Mouse (Mus musculus) cerebellum, adult 9-11 months (tissue): ENCODE data around the gene Napepld.
A peak's percentile ranks its signal among the peaks of the same experiment; 100 is the strongest.
"Not testable (repeated sequence)": the region's sequence is repeated elsewhere in the genome, so short reads cannot be mapped to it uniquely, and the experiment has no call there.

ENCODE experiments used
- DNase-seq: peaks from one replicate; pipeline ENCODE4 v3.0.0; 2022

Napepld gene

DNA sequence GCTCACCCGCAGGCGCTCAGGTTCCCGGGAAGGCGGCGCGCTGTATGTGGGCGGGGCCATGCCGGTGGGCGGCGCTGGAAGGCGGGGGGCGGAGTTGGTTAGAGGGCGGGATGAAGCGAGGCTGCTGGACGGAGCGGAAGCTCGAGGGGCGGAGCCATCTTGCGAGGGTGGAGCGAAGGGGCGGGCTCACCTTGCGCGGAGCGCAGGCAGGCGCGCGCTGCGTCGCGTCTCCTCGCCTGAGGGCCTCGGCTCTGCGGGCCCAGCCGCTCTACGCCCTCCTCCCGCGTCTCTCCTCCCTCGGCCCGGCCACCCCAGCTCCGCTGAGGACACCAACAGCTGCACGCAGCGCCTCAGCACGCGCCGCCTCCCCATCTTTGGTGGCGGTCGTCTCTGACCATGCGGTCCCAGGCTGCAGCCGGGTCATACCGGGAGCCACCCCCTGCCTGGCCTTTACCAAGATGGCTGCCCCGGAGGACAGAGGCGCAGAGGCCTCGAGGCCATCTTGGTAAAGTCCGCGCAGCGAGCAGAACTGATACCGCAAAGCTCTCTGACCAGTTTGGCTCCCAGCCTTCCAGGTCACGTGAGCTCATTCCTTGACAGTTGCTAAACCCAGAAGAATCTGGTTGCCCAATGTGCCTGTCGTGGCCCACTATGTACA, at the start of gene Napepld:
Gene Napepld, minus strand, starts transcription at position 46 of the 658 bp plus-strand sequence.
- DNase-seq, result peak; percentile 99

DNA sequence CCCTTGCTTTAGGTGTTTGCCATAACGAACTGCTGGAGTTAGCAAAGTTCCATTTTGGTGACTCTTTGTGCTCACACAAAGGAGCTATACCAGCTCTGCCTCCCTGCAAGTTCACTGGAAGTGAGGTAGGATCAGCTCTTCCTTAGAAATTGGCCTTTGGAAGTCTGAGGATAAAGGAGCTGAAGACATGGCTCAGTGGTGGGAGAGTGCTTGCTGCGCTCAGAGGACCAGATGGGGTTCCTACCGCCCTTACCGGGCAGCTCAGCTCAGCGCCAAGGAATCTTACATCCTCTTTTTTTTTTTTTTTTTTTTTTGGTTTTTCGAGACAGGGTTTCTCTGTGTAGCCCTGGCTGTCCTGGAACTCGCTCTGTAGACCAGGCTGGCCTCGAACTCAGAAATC, 44.8 kb upstream of the Napepld start:
- DNase-seq, result no peak

DNA sequence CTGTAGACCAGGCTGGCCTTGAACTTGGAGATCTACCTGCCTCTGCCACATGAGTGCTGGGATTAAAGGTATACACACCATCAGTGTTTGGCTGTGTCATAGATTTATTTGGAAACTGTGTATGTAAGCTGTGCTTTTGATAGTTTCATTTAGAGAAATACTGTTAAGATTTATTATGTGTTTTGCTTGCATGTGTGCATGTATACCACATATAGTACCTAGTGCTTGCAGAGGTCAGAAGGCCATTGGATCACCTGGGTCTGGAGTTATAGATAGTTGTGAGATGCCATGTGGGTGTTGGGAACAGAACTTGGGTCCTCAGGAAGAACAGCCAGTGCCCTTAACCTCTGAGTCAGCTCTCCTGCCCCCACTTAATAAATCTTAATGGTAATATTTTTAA, 43.5 kb upstream of the Napepld start:
- DNase-seq, result no peak

DNA sequence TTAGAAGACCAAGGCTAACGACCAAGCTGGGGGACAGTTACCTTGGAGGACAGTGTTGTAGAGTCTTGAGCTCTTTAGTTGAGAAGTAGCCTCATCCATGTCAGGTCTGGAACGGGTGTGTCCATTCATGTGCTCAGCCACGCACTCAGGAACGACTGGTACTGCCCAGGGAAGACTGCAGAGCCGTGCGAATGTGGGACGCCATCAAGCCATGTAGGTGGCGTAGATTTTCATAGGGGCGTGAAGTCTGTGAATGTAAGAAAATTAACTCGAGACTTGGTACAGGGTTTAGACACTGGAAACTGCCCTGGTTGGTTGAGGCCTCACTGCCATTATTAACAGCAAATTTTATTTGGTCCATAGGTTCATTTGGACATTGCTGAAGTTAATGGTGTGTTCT, 42.4 kb upstream of the Napepld start:
- no peak for DNase-seq

DNA sequence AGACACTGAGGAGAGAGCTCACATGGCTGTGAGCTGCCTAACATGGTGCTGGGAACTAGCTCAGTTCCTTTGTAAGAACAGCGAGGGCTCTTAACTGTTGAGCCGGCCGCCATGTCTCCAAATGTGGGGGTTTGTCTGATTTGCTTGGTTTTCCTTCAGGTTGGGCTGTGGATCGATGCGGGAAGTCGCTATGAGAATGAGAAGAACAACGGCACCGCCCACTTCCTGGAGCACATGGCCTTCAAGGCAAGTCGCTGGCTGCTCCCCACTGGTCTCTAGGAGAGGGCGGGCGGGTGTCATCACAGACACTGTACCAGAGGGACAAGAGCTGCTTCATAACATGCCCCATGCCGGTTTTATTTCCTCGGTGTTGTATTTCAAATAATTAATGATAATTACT, 38.7 kb upstream of the Napepld start:
- no peak for DNase-seq

DNA sequence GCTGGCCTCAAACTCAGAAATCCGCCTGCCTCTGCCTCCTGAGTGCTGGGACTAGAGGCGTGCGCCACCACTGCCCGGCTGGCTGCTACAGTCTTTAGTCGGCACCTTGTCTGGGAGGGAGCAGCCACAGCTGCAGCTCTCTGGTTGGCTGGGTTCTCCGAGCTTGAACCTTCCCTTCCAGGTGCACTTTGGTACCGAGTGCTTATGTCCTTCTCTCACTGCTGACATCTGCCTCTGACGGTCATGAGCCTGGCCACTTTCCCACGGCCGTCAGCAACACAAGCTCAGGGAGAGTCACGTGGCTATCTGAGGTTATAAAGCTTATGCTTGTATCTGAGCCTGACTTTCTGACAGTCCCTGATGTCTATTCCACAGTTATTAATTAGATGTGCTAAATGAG, 37.9 kb upstream of the Napepld start:
- DNase-seq, result no peak

DNA sequence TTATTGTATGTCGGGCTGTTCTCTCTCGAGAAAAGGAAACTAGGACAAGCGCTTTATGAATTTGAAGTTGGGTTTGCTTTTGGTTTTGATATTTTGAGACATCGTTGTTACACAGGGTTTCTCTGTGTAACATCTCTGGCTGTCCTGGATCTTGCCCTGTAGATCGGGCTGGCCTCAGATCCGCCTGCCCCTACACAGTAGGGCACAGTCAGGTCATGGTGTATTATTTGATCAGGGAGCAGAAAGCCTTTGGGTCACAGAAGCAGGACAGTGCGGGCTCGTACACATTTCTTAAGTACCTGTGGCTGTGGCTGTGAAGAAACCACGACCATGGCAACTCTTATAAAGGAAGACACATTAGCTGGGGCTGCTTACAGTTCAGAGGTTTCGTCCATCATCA, 36.4 kb upstream of the Napepld start:
- DNase-seq, result no peak

DNA sequence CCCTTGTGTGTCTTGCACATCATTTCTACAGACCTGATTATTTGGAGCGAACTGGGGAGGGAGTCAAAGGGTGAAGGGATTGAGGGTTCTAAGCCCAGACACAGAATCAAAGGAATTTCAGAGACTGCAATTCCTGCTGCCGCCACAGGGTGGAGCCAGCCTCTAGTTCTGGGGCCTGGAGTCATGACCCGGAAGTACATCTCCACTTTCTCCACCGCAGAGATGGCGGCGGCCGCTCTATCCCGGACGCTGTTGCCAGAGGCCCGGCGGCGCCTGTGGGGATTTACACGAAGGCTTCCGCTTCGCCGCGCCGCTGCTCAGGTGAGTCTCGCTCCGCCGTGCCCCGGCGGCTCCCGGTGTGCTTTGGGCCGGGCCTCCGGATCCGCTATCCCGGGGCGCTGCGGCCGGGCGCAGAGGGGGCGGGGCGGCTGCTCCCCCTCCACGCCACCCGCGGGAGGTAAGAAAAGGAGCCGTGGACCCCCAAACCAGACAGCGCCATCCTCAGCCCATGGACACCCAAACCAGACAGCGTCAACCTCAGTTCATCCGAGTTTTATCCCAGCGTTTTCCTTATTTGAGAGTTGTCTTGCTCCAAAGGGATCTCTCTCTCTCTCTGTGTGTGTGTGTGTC, 35.9 kb upstream of the Napepld start, which contains the start of gene Pmpcb:
Gene Pmpcb, plus strand, starts transcription at position 186 of the 630 bp plus-strand sequence.
- DNase-seq, result peak; percentile 90

DNA sequence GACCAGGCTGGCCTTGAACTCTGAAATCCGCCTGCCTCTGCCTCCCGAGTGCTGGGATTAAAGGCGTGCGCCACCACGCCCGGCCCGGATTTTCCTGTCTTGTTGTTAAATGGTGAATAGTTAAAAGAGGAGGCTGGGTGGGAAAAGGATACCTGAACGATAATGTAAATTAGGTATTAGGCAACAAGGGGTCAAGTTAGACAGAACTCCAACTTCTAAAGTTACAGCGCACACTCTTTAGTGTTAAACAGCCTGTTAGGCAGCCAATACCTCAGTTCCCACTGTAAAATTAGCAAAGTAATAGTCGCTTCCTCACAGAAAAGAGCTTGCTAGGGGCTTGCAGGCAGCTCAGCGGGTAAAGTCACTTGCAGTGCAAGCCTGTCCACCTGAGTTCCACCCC, 34.9 kb upstream of the Napepld start:
- DNase-seq, result no peak

DNA sequence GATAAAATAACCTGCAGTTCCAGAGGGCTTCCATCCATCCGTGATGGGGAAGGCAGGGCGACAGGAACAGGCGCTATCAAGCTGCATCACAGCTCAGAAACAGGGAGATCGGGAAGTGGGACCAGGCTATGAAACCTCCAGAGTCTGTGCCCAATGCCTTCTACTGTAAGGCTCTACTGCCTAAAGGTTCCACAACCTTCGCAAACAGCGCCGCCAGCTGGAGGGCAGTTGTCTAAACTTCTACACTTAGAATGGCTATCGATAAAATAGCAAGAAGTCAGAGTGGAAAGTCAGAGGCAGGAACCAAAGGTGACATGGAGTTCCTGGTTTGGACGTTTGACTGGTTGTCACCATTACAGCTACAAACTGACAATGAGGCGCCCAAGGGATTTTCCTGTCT, 34.4 kb upstream of the Napepld start:
- peak; percentile 49 for DNase-seq

DNA sequence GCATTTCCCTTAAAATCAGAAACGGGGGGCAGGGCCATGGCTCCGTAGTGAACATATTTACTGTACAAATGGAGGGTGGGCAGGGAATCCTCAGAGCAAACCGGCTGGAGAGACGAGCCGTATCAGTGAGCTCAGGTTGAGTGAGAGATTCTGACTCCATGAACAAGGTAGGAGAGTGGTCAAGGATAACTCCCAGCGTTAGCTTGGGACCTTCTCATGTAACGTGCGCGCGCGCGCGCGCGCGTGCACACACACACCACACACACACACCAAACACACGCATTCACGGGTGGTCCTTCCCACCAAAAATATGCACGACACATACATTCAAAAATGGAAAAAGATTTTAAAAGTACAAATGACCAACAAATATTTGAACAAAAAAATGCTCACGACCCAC, 33.9 kb upstream of the Napepld start:
- DNase-seq, result no peak

DNA sequence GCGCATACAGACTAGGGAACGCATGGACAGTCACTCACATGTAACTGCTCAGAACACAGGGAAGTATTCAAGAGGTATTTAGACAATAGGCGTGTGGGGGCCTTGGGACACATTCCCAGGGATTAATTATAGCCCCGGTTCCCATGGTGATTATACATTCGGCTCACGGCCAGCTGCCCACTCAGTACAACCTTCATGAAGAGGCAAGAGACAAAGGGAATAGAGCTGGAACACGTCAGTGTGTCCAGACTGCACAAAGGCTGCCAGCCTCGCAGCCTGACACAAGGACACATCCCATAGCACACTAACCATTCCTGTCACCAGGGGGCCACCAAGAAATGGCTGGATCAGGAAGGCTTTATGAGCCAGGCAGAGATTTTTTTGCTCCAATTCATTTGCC, 31.7 kb upstream of the Napepld start:
- DNase-seq, result peak; percentile 28

DNA sequence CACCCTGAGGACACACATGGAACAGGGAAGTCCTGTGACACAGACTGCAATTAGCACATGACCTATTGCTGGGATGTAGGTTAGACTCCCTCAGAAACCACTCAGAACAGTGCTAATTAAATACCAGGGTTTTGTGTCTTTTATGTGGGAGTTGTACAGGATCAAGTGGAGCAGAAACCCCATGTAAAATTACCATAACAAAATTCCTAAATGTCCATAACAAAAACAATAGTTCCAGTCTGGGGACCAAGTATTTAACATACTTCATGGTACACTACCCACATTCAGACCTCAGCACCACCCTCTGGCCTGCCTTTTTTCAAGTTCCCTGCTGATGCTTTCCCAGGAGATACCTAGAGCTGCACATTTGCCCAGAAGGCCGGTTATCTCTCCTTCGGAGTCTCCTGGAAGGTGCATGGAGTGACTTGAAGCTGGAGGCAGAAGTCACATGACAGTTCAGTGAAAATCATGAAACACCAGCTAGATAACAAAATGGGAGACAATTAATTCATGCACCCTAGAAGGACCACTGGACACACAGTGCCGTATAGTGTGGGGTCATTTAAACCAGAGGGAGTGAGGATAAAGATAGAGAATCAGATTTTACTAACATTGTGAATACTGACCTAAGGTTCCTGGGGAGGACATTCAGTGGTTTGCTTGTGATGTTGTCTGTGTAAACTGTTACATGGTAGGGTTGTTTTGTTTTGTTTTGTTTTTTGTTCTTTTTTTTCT, 31.1 kb upstream of the Napepld start:
- DNase-seq, result no peak

DNA sequence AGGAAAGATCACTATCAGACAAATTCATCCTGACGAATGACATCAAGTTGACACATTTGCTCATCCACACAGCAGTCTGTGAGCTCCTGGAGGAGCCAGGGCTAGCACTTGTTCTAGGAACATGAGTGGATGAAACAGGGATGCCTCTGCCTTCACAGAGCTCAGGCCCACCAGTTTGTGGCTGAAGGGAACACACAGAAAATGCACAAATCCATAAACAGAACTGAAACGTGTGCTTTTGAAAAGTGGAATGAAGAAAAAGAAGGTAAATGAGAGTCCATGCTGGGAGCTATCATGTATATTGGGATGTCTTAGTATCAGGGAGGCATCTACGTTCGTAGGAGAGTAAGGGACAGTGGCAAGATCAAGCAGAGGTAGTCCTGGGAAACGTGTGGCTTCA, 27.9 kb upstream of the Napepld start:
- no peak for DNase-seq

DNA sequence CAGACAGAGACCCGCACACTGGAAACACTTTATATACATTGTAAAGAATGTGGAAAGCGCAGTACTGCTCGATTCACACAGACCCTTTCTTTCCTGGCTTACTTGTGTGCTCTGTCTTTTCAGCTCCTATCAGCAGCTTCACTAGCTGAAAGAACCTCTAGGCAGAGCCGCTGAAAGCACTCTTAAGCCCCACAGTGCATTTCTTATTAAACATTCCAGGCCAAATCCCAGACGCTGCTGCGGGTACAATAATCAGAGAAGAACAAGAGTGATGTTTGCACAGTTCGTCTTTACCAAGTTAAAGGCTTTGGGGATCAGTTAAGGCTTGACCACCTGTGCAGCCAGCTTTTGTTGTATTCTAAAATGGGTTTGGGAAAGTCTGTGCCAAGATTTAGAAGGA, 23.7 kb upstream of the Napepld start:
- no peak for DNase-seq

DNA sequence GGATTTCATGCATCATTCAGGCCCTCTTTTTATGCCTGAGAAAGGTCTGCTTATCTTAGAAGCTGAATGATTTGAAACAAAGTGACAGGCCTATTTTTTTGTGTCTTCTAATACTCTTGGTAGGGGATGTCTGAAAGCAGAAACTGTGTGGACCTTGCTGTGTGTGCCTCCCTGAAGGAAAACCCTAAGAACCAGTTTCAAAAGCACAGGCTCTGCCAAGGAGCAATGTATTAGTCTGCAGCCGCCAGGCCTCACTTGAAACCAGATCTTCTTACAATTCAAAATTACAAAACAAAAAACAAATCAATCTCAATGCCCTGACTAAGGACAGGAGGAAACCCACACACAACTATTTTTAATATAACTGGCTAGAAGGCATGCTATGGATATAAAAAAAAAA, 23.2 kb upstream of the Napepld start:
- no peak for DNase-seq

DNA sequence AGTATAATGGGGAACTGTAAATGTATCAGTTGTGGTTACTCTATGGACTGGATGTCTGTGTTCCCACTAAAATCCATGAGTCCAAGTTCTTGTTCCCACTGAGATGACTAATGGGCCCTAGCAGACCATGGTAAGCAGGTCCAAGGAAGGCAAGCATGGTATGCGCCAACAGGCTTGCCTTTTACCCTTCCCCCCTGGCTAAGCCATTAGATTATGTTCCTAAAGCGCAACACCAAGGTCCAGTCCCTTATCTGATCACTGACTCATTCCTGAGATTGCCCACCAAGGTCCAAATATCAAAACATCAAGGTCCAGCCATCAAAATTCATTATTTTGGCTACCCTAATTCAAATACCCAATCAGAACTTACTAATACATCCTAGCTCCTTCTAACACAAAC, 18.0 kb upstream of the Napepld start:
- DNase-seq, result no peak

DNA sequence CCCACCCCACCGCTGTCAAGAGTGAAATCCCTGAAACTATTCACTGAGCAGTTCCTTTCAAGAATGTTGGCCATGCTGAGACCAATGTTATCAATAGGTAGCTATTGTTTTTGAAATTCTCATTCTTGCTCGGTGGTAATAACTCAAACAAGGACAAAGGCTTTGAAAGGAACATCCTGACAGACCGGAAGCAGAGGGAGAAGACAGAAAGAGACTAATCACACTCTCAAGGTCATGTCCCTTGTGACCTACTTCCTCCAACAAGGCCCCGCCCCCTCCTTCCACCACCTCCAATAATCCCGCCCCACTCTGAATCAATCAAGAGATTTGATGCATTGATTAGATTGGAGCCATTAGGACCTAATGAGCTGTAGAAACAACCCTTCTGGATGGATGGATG, 17.4 kb upstream of the Napepld start:
- DNase-seq, result no peak

DNA sequence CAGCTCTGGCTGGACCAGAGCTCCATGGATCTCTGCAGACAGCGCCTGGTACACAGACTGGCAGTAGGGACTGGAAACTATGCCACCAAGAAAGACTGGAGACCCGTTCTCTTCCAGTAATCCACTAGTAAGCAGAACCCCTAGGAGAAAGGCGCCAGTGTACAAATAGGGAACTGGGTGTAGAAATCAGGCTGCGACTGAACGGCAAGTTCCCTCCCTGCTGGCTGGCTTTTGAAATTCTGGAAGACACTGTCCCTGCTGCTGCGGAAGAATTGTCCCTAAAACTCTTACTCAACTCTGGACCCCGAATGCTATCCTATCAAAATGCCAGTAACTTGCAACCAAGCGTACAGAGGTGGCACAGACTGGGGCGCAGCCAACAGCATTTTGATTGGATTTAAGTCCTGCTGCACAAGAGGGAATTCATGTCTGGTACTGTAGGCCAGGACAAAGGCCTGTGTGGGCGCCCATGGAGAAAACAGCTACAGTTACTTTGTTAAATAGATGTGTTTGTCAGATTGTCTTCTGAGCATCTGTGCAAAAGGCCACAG, 16.0 kb upstream of the Napepld start:
- DNase-seq, result no peak

DNA sequence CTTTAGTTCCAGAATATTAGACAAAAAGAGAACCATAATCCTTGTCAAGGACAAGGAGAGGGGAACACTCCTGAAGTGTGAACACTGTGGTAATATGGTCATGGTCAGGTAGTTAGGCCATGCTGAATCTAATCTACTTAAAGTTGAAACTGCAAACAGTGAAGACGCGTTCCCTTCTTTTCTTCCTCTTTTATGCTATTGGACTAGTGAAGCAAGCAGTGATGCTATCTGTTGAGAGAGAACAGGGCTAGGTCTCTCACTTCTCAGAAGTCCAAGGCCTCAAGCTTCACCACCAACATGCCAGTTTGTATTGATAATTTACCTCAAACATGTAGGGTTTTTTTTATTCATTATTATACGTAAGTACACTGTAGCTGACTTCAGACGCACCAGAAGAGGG, 13.3 kb upstream of the Napepld start:
- DNase-seq, result no peak

DNA sequence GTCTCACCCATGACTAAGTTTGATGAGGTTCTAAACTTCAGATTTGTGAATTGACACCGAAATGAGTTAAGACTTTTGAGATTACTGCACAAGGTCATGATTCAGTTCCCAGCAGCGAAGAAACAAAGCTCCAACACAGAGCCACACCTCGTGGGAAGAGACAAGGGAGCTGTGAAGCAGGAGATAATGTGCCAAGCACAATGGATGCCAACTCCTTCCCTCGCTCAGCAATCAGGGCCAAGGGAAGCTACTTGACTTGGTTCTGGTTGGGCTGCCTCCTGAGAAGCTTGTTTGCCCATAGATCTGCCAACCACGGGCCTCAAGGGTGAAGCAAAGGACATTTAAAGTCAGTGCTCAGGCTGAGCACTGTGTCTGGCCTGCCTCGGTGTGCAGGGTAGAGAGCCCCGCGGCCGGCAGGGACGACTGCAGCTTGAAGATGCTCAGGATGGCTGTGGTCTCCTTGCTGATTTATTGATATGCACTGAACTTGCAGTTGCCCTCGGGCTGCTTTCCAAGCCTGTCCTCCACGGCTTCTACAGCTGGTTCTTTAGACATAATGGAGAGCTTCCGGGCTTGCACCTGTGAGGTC, 11.0 kb upstream of the Napepld start:
- no peak for DNase-seq

DNA sequence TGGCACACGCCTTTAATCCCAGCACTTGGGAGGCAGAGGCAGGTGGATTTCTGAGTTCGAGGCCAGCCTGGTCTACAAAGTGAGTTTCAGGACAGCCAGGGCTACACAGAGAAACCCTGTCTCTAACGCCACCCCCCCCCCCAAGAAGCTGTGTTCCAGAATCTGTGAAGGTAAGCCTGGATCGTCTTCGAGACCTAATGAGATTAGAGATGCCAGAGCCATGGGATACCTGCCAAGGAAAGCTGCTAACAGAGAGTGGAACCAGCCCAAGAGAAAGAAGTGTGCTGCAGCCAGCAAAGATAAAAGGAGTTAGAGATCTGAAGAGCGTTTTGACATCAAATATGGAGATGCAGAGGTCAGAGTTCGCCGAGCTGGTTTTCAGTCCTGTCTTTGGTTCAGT, 6.8 kb upstream of the Napepld start:
- not testable (repeated sequence) for DNase-seq

DNA sequence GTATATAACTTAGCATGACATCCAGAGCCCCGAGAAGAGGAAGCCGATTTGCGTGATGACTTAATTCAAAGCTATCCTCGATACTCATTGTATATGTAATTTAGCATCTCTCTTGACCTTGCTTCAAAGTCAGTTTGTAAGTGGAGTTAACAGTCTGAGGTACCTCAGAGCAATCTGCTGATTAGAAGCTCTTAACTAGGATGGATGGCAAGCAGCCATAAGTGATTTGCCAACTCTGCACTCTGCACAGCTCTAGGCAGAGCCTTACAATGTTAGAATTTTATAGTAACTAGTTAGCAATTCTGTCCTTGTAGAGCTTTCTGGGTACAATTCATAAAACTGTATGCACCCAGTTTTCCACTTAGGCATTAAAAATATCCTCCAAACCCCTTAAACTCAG, 5.3 kb upstream of the Napepld start:
- DNase-seq, result no peak

DNA sequence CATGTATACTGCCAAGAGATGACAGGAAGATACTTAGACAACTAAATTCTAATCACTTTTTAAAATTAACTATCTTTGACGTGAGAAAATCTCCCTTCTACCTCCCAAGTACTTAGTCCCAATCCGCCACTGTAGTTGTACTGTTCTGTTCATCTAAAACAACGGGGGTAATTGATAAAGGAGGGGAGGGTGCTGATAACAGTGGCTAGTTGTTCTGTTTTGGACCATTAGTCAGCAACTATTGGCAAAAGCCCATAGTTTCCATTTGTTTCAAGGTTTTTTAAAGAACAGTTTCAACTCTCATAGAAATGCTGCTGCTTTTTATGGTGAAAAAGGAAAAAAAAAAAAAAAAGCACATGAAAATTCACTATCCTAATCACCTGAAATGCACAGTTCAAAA, 2.5 kb upstream of the Napepld start:
- DNase-seq, result no peak
